Mouse (Mus musculus) midbrain, embryonic 13.5 days (tissue): ENCODE data around the gene Adamtsl5. TPM values are rescaled to one million over a fixed set of nuclear protein-coding genes. Genes with fewer than 3 reads are reported as not detected.
A peak's percentile ranks its signal among the peaks of the same experiment; 100 is the strongest.

Experiments
- ATAC-seq: fragments of 200-750 bp; cut with Nextera tagmentation; 2 replicates; pipeline ENCODE4 v1.8.0; 2017; ENCODE audit warnings: mild to moderate bottlenecking, moderate TSS enrichment, moderate library complexity
- H3K27ac ChIP-seq: fragments of 300-500 bp; sonication (generic); 2 replicates; pipeline ENCODE4 v1.5.1; 2015; ENCODE audit warnings: inconsistent platforms, mild to moderate bottlenecking, moderate library complexity
- H3K27me3 ChIP-seq: fragments of 300-500 bp; sonication (generic); 2 replicates; pipeline ENCODE4 v1.6.1; 2015; ENCODE audit warnings: mild to moderate bottlenecking, inconsistent platforms
- H3K36me3 ChIP-seq: fragments of 300-500 bp; sonication (generic); 2 replicates; pipeline ENCODE4 v1.6.1; 2015; ENCODE audit warnings: mild to moderate bottlenecking, inconsistent platforms
- H3K4me1 ChIP-seq: fragments of 300-500 bp; sonication (generic); replicated peaks from 2 replicates; pipeline ENCODE4 v1.6.1; 2015; ENCODE audit warnings: inconsistent platforms
- H3K4me2 ChIP-seq: fragments of 300-500 bp; sonication (generic); replicated peaks from 2 replicates; pipeline ENCODE4 v1.6.1; 2015; ENCODE audit warnings: moderate library complexity, mild to moderate bottlenecking, inconsistent platforms
- H3K4me3 ChIP-seq: fragments of 300-500 bp; sonication (generic); replicated peaks from 2 replicates; pipeline ENCODE4 v1.5.1; 2015; ENCODE audit warnings: mild to moderate bottlenecking, inconsistent platforms
- H3K9ac ChIP-seq: fragments of 300-500 bp; sonication (generic); replicated peaks from 2 replicates; pipeline ENCODE4 v1.6.1; 2015; ENCODE audit warnings: mild to moderate bottlenecking, inconsistent platforms
- H3K9me3 ChIP-seq: fragments of 300-500 bp; sonication (generic); 2 replicates; pipeline ENCODE4 v1.6.1; 2016; ENCODE audit warnings: mild to moderate bottlenecking, inconsistent platforms
- WGBS: fragments of 180-500 bp; shearing (Covaris S2); methylation state at CpG from one replicate; pipeline ENCODE4 v1.1.7; 2015; 5-methylcytosine and 5-hydroxymethylcytosine counted together
- microRNA-seq: library from miRNA; unstranded; fragments of <30 nt; microRNA quantifications from one replicate; pipeline ENCODE4, GENCODE M21; 2016
- polyA plus RNA-seq: library from polyadenylated mRNA; unstranded; fragments of >200 nt; fragmentation: Nextera tagmentation; extraction: Ambion mirVana; gene quantifications from 2 replicates; pipeline ENCODE4 v1.2.1, GENCODE M21; 2015

The Adamtsl5 gene
- polyA plus RNA-seq, 1 experiment from 2014 or later, result 0.61 TPM

GRCm38 (mm10) chr10:80297526-80298133 is 50.6 kb downstream of the Adamtsl5 start:
- Histone ChIP-seq H3K27me3 (no peaks in the 10 kb centered on the region), H3K36me3 (peaks cover 31% of the 10 kb centered on the region), H3K9ac (peak overlapping the region; percentile 99), H3K4me2 (peak overlapping the region; percentile 99), H3K9me3 (no peaks in the 10 kb centered on the region), H3K27ac (peak overlapping the region; percentile 99), H3K4me3 (peak overlapping the region; percentile 54; the same call in 1 of the 2 replicates), H3K4me1 (peaks cover 87% of the 10 kb centered on the region)
- no peak for ATAC-seq
- 66% methylated on average over 8 of the region's 8 CpGs for WGBS

GRCm38 (mm10) chr10:80296824-80297223 is 51.4 kb downstream of the Adamtsl5 start:
- H3K9ac ChIP-seq, result peak overlapping the region; percentile 99
- H3K4me1 ChIP-seq, result peaks cover 81% of the 10 kb centered on the region
- H3K4me2 ChIP-seq, result peak overlapping the region; percentile 99
- no peaks in the 10 kb centered on the region for H3K9me3 ChIP-seq
- H3K27me3 ChIP-seq, result no peaks in the 10 kb centered on the region
- ATAC-seq, result no peak
- 82% methylated on average over 5 of the region's 5 CpGs for WGBS
- H3K27ac ChIP-seq, result peak overlapping the region; percentile 99
- H3K36me3 ChIP-seq, result peaks cover 23% of the 10 kb centered on the region
- peak overlapping the region; percentile 54 for H3K4me3 ChIP-seq

GRCm38 (mm10) chr10:80295618-80296425 is 52.4 kb downstream of the Adamtsl5 start, which contains the start of gene Apc2:
Gene Apc2, plus strand, starts transcription at chr10:80295977.
- WGBS, result under 1% methylated on average over 26 of the region's 26 CpGs

GRCm38 (mm10) chr10:80294788-80295303 is 53.4 kb downstream of the Adamtsl5 start:
- Histone ChIP-seq H3K27me3 (no peaks in the 10 kb centered on the region), H3K9ac (peak overlapping the region; percentile 99), H3K4me1 (peaks cover 64% of the 10 kb centered on the region)

More at GRCm38 (mm10) chr10:80295618-80296425, 52.4 kb downstream of the Adamtsl5 start, which contains the start of gene Apc2:
- H3K27me3 ChIP-seq, result no peaks in the 10 kb centered on the region
- H3K36me3 ChIP-seq, result peaks cover 20% of the 10 kb centered on the region
- peak within 1 kb of the TSS; percentile 99 for H3K9ac ChIP-seq
- peak within 1 kb of the TSS; percentile 99 for H3K27ac ChIP-seq
- peak within 1 kb of the TSS; percentile 99 for H3K4me2 ChIP-seq
- peaks cover 74% of the 10 kb centered on the region for H3K4me1 ChIP-seq
- peak; percentile 53 for ATAC-seq
- no peaks in the 10 kb centered on the region for H3K9me3 ChIP-seq
- peak within 1 kb of the TSS; percentile 54 for H3K4me3 ChIP-seq

GRCm38 (mm10) chr10:80294311-80294710 is 53.9 kb downstream of the Adamtsl5 start:
- Histone ChIP-seq H3K27me3 (no peaks in the 10 kb centered on the region), H3K36me3 (peaks cover 20% of the 10 kb centered on the region), H3K4me3 (peak overlapping the region; percentile 97), H3K9ac (peak overlapping the region; percentile 99; the same call in 1 of the 2 replicates), H3K27ac (0 out of 2 replicates have a peak overlapping the region, but pooled peaks have one; percentile 39), H3K9me3 (no peaks in the 10 kb centered on the region), H3K4me1 (peaks cover 61% of the 10 kb centered on the region), H3K4me2 (peak overlapping the region; percentile 99; the same call in 1 of the 2 replicates)
- 78% methylated on average over 4 of the region's 4 CpGs for WGBS
- ATAC-seq, result no peak

More at GRCm38 (mm10) chr10:80294788-80295303, 53.4 kb downstream of the Adamtsl5 start:
- ATAC-seq, result no peak
- Histone ChIP-seq H3K27ac (peak overlapping the region; percentile 99; the same call in 1 of the 2 replicates), H3K36me3 (peaks cover 20% of the 10 kb centered on the region), H3K4me3 (0 out of 2 replicates have a peak overlapping the region, but pooled peaks have one; percentile 97), H3K9me3 (no peaks in the 10 kb centered on the region), H3K4me2 (peak overlapping the region; percentile 99)
- 43% methylated on average over 7 of the region's 7 CpGs for WGBS

- Histone ChIP-seq H3K4me3 (peak overlapping the region; percentile 97), H3K9ac (peak overlapping the region; percentile 99), H3K4me2 (peak overlapping the region; percentile 99), H3K27me3 (no peaks in the 10 kb centered on the region), H3K36me3 (peaks cover 29% of the 10 kb centered on the region), H3K4me1 (peaks cover 57% of the 10 kb centered on the region), H3K9me3 (no peaks in the 10 kb centered on the region), H3K27ac (peak overlapping the region; percentile 93; the same call in 1 of the 2 replicates)
- 28% methylated on average over 14 of the region's 14 CpGs for WGBS
- no peak for ATAC-seq
These were observed 54.9 kb downstream of the Adamtsl5 start for GRCm38 (mm10) chr10:80293325-80293724.

GRCm38 (mm10) chr10:80292251-80293146 is 55.7 kb downstream of the Adamtsl5 start, which contains the start of gene Rps15:
Gene Rps15, plus strand, starts transcription at chr10:80292453.
- ATAC-seq, result peak; percentile 79
- H3K4me1 ChIP-seq, result peaks cover 49% of the 10 kb centered on the region
- under 1% methylated on average over 70 of the region's 72 CpGs for WGBS

More at GRCm38 (mm10) chr10:80292251-80293146, 55.7 kb downstream of the Adamtsl5 start, which contains the start of gene Rps15:
- peaks cover 35% of the 10 kb centered on the region for H3K36me3 ChIP-seq
- peak within 1 kb of the TSS; percentile 99 for H3K4me2 ChIP-seq
- no peaks in the 10 kb centered on the region for H3K9me3 ChIP-seq
- peak within 1 kb of the TSS; percentile 93 for H3K27ac ChIP-seq
- H3K4me3 ChIP-seq, result peak within 1 kb of the TSS; percentile 97
- peak within 1 kb of the TSS; percentile 99 for H3K9ac ChIP-seq
- H3K27me3 ChIP-seq, result no peaks in the 10 kb centered on the region

Small RNA genes within 50 kb of the gene (microRNA-seq; reads per million reads assigned to microRNA genes)
- not detected for gene Gm22721

Other genes with a start within 250 kb of the Adamtsl5 start
- 13.4 and 15.3 TPM in 2 replicates for gene Sbno2, start 242.8 kb downstream of the Adamtsl5 start, polyA plus RNA-seq
- gene Stk11, start 232.6 kb downstream of the Adamtsl5 start, polyA plus RNA-seq, result 17.7 and 20.7 TPM in 2 replicates
- 391 and 394 TPM in 2 replicates for gene Atp5d, start 209.8 kb downstream of the Adamtsl5 start, polyA plus RNA-seq
- gene Cbarp, start 207.6 kb downstream of the Adamtsl5 start, polyA plus RNA-seq, result 40.6 and 45.3 TPM in 2 replicates
- gene Midn, start 200.1 kb downstream of the Adamtsl5 start, polyA plus RNA-seq, result 35.9 and 40.6 TPM in 2 replicates
- gene Cirbp, start 182.4 kb downstream of the Adamtsl5 start, polyA plus RNA-seq, result 354 and 412 TPM in 2 replicates
- gene 1600002K03Rik, start 175.5 kb downstream of the Adamtsl5 start, polyA plus RNA-seq, result 11.9 and 14.5 TPM in 2 replicates
- gene Efna2, start 168.9 kb downstream of the Adamtsl5 start, polyA plus RNA-seq, result 34.5 and 41.3 TPM in 2 replicates
- 91.4 and 98.4 TPM in 2 replicates for gene Mum1, start 122.0 kb downstream of the Adamtsl5 start, polyA plus RNA-seq
- 244 and 265 TPM in 2 replicates for gene Ndufs7, start 99.3 kb downstream of the Adamtsl5 start, polyA plus RNA-seq
- 20.9 and 22.3 TPM in 2 replicates for gene Gamt, start 87.4 kb downstream of the Adamtsl5 start, polyA plus RNA-seq
- gene Dazap1, start 86.9 kb downstream of the Adamtsl5 start, polyA plus RNA-seq, result 62.9 and 66.1 TPM in 2 replicates
- 631 and 653 TPM in 2 replicates for gene Rps15, start 56.0 kb downstream of the Adamtsl5 start, polyA plus RNA-seq
- 182 and 209 TPM in 2 replicates for gene Apc2, start 52.4 kb downstream of the Adamtsl5 start, polyA plus RNA-seq
- gene 2310011J03Rik, start 27.9 kb downstream of the Adamtsl5 start, polyA plus RNA-seq, result 27.8 and 33.4 TPM in 2 replicates
- gene Pcsk4, start 18.9 kb downstream of the Adamtsl5 start, polyA plus RNA-seq, result 1.9 and 2.1 TPM in 2 replicates
- 3.0 and 3.1 TPM in 2 replicates for gene Reep6, start 18.5 kb downstream of the Adamtsl5 start, polyA plus RNA-seq
- 0.96 and 1.3 TPM in 2 replicates for gene Plk5, start 8.0 kb upstream of the Adamtsl5 start, polyA plus RNA-seq
- gene Mex3d, start 39.2 kb upstream of the Adamtsl5 start, polyA plus RNA-seq, result 15.9 and 18.6 TPM in 2 replicates
- gene Mbd3, start 51.1 kb upstream of the Adamtsl5 start, polyA plus RNA-seq, result 243 and 257 TPM in 2 replicates
- gene Uqcr11, start 58.4 kb upstream of the Adamtsl5 start, polyA plus RNA-seq, result 518 and 572 TPM in 2 replicates
- 67.7 and 82.3 TPM in 2 replicates for gene Tcf3, start 85.2 kb upstream of the Adamtsl5 start, polyA plus RNA-seq
- gene Onecut3, start 146.4 kb upstream of the Adamtsl5 start, polyA plus RNA-seq, result 2.6 and 3.0 TPM in 2 replicates
- 0.94 and 1.1 TPM in 2 replicates for gene Atp8b3, start 190.7 kb upstream of the Adamtsl5 start, polyA plus RNA-seq
- 28.8 and 32.6 TPM in 2 replicates for gene Rexo1, start 213.1 kb upstream of the Adamtsl5 start, polyA plus RNA-seq
- 3.7 and 4.5 TPM in 2 replicates for gene Klf16, start 228.9 kb upstream of the Adamtsl5 start, polyA plus RNA-seq
- 78.5 and 93.4 TPM in 2 replicates for gene Abhd17a, start 241.9 kb upstream of the Adamtsl5 start, polyA plus RNA-seq